Mouse (Mus musculus) granulocyte monocyte progenitor cell, adult 5-6 weeks (primary cell): Measurements from ENCODE around the gene 2310034G01Rik. TPM values are rescaled to one million over a fixed set of nuclear protein-coding genes. Genes with fewer than 3 reads are reported as not detected.
A peak's percentile ranks its signal among the peaks of the same experiment; 100 is the strongest.

Source experiments
- ATAC-seq: replicated peaks from 2 replicates; pipeline ENCODE4 v1.8.0; 2016; ENCODE audit warnings: mild to moderate bottlenecking, moderate TSS enrichment, inconsistent platforms; ENCODE audit not compliant: poor library complexity, severe bottlenecking
- total RNA-seq, 2 experiments: library from RNA; stranded (forward) in 1 of 2; stranded (reverse) in 1 of 2; fragments of 200-712, 200-1000 nt in 1 of 2; fragments of >200 nt in 1 of 2; fragmentation: Nextera tagmentation in 1 of 2; gene quantifications; 2 replicates each; pipeline ENCODE4 v1.2.3; 2014 to 2017

The 2310034G01Rik gene
- total RNA-seq, 2 experiments from 2014 or later = 1.4 to 5.6 TPM

DNA sequence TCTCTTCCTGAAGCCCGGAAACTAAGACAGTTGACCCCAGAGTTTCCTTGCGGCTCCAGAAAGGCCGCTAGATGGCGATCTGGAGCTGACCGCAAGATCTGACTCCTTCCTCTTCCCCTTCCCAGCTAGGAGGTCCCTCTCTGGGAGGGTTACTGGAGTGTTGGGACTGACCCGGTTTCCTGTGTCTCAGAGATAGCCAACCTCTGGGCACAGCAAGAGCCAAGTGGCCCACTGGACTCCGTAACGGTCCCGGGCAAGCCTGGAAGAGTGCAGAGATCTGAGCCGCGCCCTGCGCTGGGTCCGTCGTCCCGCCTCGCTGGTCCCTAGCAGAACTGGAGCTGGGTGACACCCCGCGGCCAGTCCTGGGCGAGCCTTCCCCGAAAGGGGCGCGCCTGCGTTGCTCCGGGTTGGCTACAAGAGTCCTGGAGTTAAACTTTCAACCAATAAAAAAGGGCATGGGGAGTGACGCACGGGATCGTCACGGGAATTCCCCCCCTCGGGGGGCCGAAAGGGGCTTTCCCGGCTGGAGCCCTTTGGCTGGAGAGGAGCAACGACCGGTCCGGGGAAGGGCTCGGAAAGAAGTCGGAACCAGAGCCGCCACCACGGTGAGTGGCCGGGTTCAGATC, 45.8 kb downstream of the 2310034G01Rik start, which contains the start of gene Nfkb2:
TSS of gene Nfkb2 (plus strand) at position 105 of the 626 bp plus-strand sequence.
- ATAC-seq = peak; percentile 55

DNA sequence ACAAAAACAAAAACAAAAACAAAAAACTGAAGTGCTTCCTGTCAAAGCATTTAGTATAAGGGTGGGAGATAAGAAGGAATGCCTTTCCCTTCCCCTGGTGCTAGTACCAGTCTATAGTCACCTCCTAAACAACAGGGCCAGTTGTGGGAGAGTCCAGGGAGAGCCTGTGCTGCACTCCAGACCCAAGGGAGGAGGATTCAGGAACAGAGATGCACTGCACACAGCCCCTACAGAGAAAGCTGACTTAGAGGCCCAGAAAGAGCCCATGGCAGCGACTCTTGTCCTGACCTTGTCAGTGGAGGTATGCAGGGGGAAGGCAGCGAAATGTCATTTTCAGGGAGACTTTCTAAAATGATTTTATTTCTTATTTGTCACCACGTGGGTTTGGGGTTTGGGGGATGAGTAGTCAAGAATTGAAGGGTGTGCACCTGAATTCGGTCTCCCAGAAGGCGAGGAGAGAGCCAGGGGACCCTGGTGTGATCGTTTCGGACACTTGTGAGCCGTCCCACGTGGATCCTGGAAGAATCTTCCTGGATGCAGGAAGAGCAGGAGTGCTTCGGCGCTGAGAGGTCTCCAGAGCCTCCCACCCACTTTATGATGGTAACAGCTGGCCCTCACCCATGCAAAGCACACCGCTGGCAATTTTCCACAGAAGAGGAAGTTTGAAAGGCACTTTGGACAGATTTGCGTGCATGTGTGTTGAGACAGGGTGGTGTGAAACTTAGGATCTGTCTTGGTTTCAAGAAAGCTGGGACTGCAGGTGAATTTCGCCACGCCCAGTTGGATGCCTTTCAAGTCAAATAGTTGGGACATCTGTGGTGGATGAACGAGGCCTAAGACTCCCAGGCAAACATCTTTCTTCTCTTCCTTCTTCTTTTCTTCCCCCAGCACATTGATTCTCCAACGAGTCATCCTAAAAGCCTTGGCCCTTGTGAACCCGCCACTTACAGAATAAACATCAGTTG, 46.6 kb downstream of the 2310034G01Rik start:
- ATAC-seq = no peak; the same call in 1 of the 2 replicates

DNA sequence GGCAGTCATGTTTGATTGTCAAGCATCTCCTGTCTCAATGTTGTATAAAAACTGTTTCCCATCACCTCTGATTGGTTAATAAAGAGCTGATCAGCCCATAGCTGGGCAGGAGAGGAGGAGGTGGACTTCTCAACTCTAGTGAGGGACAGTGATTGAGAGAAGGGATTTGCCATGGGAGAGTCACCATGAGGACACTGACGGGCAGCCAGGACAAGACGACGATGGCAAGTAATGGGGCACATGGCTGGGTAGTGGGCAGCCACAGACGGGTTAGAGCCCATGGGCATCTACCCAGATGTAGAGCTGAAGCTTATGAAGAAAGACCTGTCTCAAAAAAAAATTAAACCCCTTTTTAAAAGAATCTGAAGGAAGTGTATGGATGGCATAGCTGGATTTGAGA, 47.6 kb downstream of the 2310034G01Rik start:
- no peak for ATAC-seq

DNA sequence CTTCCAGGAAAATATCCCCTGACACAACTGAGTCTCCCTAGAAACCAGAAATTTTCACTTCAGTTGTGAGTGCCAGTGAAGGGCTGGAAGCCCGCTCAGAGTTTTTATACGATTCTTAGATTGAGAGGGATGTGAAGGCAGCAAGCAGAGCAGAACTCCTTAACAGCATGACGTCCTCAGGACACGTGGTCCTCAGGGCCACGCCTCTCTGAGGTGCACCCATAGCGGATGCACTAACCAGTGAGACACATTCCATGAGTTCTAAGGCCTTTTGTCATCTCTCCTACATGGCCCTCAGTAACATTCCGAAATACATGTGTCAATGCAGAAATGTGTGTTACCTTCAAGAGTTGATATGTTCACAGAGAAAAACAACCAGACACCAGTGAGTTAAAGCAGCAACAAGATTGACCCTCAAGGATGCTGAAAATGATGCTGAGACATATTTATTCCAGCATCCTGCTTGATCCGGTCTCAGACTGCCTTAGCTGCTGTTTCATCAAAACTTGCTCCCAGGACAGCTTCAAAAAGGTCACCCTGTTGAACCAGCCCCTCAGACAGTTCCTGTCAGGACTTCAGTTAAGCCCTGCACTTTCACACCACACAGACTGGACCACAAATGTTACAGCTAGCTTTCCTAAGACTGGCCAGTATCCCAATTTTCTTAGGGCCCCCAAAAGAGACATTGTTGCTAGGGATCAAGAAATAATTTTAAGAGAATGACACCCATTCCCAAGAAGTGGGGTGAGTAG, 49.6 kb downstream of the 2310034G01Rik start:
- ATAC-seq = no peak

Other genes starting within 250 kb of the 2310034G01Rik start
- gene Elovl3, start 218.4 kb downstream of the 2310034G01Rik start, total RNA-seq (2014; fragmentation: Nextera tagmentation) = not detected in 2 replicates
- gene Elovl3, start 218.4 kb downstream of the 2310034G01Rik start, total RNA-seq (2017) = not detected in 2 replicates
- not detected in 2 replicates for gene Pitx3, start 202.0 kb downstream of the 2310034G01Rik start, total RNA-seq (2014; fragmentation: Nextera tagmentation)
- gene Pitx3, start 202.0 kb downstream of the 2310034G01Rik start, total RNA-seq (2017) = not detected in 2 replicates
- gene Gbf1, start 197.8 kb downstream of the 2310034G01Rik start, total RNA-seq (2014; fragmentation: Nextera tagmentation) = 59.7 and 63.2 TPM in 2 replicates
- gene Gbf1, start 197.8 kb downstream of the 2310034G01Rik start, total RNA-seq (2017) = 46.4 and 48.1 TPM in 2 replicates
- 3.6 and 4.6 TPM in 2 replicates for gene Nfkb2, start 46.0 kb downstream of the 2310034G01Rik start, total RNA-seq (2014; fragmentation: Nextera tagmentation)
- 4.3 and 4.7 TPM in 2 replicates for gene Nfkb2, start 46.0 kb downstream of the 2310034G01Rik start, total RNA-seq (2017)
- gene Psd, start 23.1 kb downstream of the 2310034G01Rik start, total RNA-seq (2014; fragmentation: Nextera tagmentation) = not detected in 2 replicates
- not detected in 2 replicates for gene Psd, start 23.1 kb downstream of the 2310034G01Rik start, total RNA-seq (2017)
- gene Fbxl15, start 22.1 kb downstream of the 2310034G01Rik start, total RNA-seq (2014; fragmentation: Nextera tagmentation) = 0.53 TPM in 1 of 2 replicates, not detected in the other
- 2.4 and 3.3 TPM in 2 replicates for gene Fbxl15, start 22.1 kb downstream of the 2310034G01Rik start, total RNA-seq (2017)
- 104 and 108 TPM in 2 replicates for gene Cuedc2, start 11.6 kb downstream of the 2310034G01Rik start, total RNA-seq (2014; fragmentation: Nextera tagmentation)
- gene Cuedc2, start 11.6 kb downstream of the 2310034G01Rik start, total RNA-seq (2017) = 158 and 161 TPM in 2 replicates
- gene Mfsd13a, start 9.2 kb downstream of the 2310034G01Rik start, total RNA-seq (2014; fragmentation: Nextera tagmentation) = 71.4 and 82.0 TPM in 2 replicates
- 15.7 and 18.7 TPM in 2 replicates for gene Mfsd13a, start 9.2 kb downstream of the 2310034G01Rik start, total RNA-seq (2017)
- gene Actr1a, start 45.4 kb upstream of the 2310034G01Rik start, total RNA-seq (2014; fragmentation: Nextera tagmentation) = 86.7 and 93.2 TPM in 2 replicates
- gene Actr1a, start 45.4 kb upstream of the 2310034G01Rik start, total RNA-seq (2017) = 75.8 and 79.7 TPM in 2 replicates
- 20.9 and 22.8 TPM in 2 replicates for gene Sufu, start 46.6 kb upstream of the 2310034G01Rik start, total RNA-seq (2014; fragmentation: Nextera tagmentation)
- 7.2 and 9.0 TPM in 2 replicates for gene Sufu, start 46.6 kb upstream of the 2310034G01Rik start, total RNA-seq (2017)
- gene Trim8, start 151.4 kb upstream of the 2310034G01Rik start, total RNA-seq (2014; fragmentation: Nextera tagmentation) = 10.9 and 13.9 TPM in 2 replicates
- 12.2 and 13.6 TPM in 2 replicates for gene Trim8, start 151.4 kb upstream of the 2310034G01Rik start, total RNA-seq (2017)
- 9.9 and 23.4 TPM in 2 replicates for gene Arl3, start 222.9 kb upstream of the 2310034G01Rik start, total RNA-seq (2014; fragmentation: Nextera tagmentation)
- 13.9 and 14.3 TPM in 2 replicates for gene Arl3, start 222.9 kb upstream of the 2310034G01Rik start, total RNA-seq (2017)
- gene Sfxn2, start 223.1 kb upstream of the 2310034G01Rik start, total RNA-seq (2014; fragmentation: Nextera tagmentation) = 11.8 and 16.3 TPM in 2 replicates
- 8.7 and 10.9 TPM in 2 replicates for gene Sfxn2, start 223.1 kb upstream of the 2310034G01Rik start, total RNA-seq (2017)
- 19.7 and 25.6 TPM in 2 replicates for gene Wbp1l, start 248.8 kb upstream of the 2310034G01Rik start, total RNA-seq (2014; fragmentation: Nextera tagmentation)
- 20.2 and 23.5 TPM in 2 replicates for gene Wbp1l, start 248.8 kb upstream of the 2310034G01Rik start, total RNA-seq (2017)